Mouse (Mus musculus): ENCODE results near the gene Naga. TPM values are rescaled to one million over a fixed set of nuclear protein-coding genes. Genes with fewer than 3 reads are reported as not detected.
"Not testable (repeated sequence)": the region's sequence is repeated elsewhere in the genome, so short reads cannot be mapped to it uniquely, and the experiment has no call there.

The Naga gene
- total RNA-seq (2021), result 10 to 100 TPM; 25.4 to 32.2 TPM
- long read RNA-seq, experiment 1, transcript Naga-201 (10 exons, 1,913 nt), result major isoform, 5 of 9 reads
- long read RNA-seq, experiment 1, partial matches to known transcripts, result 1 of 9 reads
- long read RNA-seq, experiment 1, other reads (novel, unspliced or antisense), result 1 of 9 reads
- long read RNA-seq, experiment 2, transcript Naga-201 (10 exons, 1,913 nt), result major isoform, 10 of 15 reads
- long read RNA-seq, experiment 2, partial matches to known transcripts, result 3 of 15 reads
- long read RNA-seq, experiment 2, other reads (novel, unspliced or antisense), result 2 of 15 reads

DNA sequence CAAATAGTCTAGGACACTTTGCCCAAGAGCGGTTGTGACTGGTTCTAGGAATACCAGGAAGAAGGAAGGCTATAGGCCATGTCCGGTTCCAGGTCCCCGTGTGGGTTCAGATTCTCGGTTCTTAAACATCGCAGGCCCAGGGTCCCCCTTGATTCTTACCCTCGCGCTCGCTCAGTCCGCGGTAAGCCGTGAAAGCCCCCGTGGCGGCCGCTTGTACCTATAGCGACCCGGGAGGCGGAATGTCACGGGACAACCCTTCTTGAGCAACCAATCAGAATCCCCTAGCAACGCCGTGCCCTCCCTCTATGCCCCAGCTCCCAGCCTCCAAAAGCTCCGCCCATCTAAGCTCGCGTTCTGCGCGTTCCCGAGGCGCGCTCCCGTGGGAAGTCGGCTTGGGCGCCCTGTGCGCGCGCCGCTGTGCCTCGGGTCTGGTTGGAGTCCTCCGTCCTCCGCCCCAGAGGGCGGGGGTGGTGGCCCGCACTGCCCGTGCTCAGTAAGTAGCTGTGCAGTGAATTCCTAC is at the start of gene Naga, which contains the start of the genes Pheta2 and Smdt1:
TSS of gene Naga (minus strand) at position 333 of the 520 bp plus-strand sequence.
TSS of gene Pheta2 (plus strand) at position 350 of the 520 bp plus-strand sequence.
TSS of gene Smdt1 (plus strand) at position 367 of the 520 bp plus-strand sequence.
- DNase-seq, result peak; percentile 98 to 99

DNA sequence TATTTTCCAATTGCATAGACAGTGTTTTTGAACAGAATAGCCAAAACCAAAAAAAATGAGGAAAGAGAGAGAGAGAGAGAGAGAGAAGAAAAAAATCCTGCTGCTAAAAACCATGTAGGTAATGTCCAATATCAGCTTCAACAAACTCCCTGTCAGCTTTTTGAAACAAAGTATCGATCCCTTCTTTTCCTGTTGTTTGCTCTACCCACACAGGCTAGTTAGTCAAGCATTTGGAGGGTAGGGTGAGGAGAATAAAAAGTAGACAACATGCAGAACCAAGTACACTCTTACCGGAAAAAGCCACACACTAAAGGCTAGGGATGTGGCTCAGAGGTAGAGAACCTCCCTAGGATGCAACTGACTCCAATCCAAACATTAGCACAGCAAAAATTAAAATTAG is 47.0 kb upstream of the Naga start:
- no peak for DNase-seq

DNA sequence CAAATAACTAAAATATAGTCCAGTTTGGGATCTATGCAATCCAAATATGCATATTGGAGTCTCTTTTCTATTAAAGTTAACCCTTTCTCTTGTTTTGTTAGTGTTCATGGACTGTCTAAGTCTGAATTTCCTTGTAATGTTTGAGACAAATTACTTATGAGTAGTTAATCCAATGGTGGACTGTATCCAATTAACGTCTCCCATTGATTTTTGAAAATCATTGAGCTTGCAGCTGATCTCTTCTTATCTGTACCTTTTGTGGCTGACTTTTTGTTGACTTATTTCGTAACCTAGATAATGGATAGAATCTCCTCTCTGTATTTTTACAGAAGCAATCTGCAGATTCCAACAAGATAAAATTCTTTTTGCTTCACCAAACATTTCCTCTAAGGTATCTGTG is 43.7 kb upstream of the Naga start:
- DNase-seq, result no peak

DNA sequence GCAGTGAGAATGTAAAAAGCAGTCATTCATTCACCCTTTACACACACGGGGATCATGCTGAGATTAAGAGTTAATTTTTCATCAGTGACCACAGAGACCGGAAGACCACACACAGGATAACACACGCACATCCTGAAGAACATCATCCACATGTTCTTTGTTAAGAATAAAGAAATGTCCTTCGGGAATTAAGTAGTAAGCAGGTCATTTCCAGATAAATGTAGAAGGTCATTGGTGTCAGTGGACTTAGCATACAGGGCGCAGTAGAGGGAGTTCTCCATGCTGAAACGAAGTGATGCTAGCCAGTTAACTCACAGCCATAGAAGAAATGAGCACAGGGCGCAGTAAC is 42.0 kb upstream of the Naga start:
- no peak for DNase-seq

DNA sequence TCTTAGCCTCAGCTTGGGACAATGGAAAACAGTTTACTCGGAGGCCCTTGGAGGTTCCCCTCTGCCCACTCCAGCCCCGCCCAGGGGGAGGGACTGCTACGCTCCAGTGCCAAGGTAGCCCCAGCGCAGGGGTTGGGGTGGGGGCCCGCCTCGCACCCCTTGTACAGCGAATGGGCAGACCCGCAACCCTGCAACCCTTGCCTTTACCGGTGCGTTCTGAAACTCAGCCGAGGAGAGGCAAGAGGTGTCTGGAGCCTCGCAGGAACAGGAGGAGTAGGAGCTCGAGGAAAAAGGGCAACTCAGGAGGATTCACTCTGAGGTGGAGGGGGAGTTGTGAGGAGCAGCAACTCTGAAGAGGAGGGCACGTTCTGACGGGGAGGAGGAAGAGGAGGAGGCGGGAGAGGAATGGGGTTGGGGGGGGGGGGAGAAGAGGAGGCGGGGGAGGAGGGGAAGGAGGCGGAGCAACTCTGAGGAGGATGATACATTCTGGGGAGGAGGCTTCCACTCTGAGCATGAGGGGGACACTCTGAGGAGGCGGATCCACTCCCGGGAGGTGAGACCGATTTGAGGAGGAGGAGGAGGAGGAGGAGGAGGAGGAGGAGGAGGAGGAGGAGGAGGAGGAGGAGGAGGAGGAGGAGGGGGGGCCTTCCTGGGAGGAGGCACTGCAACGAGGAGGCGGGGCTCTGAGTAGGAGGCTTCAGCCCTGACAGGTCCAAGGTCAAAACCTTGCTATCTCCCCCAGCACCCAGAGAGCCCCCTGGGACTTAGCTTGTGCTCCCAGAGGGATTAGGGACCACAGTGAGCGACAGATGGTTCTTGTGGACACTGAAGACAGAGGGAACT is 41.4 kb upstream of the Naga start, which contains the start of gene Cyp2d22:
TSS of gene Cyp2d22 (minus strand) at position 390 of the 843 bp plus-strand sequence.
- peak; percentile 81 to 82 for DNase-seq

DNA sequence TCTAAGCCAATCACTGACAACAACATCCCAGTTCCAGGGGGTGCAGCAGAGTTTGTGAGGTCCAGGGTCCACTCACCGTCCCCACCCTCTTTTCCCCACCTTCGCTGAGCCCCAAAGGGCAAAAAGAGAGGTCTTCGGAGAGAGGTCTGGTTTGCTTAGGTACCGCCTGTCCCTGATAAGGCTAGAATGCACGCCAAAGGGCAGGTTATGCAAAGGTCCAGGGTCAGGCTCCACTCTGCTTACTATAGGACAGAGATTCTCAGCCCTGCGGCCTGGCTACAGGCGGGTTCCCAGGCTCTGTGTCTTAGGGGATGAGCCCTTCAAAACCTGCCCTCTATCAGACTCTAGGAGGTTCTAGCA is 40.8 kb upstream of the Naga start:
- no peak for DNase-seq

DNA sequence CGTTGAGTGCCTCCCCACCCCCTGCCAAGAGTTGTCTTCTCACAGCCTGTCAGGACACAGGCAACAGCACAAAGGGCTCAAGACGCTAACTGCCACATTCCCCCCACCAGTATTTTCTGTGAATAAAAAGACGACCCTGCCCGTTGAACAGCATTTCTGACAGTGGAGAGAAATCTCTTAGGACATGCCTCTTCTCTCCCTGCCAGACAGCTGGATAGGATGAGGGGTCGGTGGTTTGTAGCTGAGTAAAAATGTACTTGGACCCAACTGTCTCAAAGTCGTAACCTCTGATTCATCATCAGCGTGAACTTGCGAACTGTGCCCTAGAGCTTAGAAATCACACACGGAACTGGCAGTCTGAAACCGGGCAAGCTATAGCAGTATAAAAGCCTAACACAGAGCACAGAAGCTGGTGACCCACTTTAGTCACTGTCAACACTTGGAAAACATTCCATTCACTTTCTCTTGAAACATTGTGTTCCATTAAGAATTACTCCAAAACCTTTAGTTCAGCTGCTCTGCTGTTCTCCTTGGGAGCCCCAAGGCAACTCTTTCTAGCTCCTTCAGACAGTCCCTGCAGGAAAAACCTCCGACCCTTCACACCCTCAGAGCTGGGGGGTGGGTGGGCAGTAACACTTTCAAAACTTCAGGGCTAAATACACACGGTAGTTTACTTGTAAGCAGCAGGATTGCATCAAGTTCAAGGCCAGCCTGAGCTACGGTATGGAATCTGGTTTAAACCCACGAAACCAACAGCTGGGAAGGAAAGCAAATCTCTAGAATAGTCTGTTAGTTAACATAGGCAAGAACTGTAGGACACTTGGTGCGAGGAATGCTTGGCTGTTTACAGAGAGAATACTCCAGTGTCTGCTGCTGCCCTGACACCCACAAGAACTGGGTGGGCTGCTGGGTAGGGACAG is 39.8 kb upstream of the Naga start:
- DNase-seq, result peak; percentile 56 to 63

DNA sequence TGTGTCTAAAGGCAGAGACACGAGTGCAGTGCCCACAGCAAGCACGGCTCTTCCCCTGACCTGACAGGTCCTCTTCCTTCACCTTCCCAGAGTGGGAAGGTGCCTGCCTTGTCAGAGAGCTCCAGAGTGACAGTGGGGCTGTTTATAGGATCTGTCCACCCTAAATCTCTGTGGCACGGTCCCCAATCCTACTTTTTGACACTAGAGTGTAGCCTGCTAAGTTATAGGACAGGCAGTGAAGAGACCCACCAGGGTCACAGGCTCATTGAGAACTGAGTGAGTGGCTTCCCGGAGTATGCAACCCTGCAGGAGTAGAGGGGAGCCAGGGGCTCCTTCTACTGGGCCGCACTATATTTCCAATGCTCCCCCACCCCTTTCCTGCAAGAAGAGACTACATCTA is 39.0 kb upstream of the Naga start:
- DNase-seq, result no peak

DNA sequence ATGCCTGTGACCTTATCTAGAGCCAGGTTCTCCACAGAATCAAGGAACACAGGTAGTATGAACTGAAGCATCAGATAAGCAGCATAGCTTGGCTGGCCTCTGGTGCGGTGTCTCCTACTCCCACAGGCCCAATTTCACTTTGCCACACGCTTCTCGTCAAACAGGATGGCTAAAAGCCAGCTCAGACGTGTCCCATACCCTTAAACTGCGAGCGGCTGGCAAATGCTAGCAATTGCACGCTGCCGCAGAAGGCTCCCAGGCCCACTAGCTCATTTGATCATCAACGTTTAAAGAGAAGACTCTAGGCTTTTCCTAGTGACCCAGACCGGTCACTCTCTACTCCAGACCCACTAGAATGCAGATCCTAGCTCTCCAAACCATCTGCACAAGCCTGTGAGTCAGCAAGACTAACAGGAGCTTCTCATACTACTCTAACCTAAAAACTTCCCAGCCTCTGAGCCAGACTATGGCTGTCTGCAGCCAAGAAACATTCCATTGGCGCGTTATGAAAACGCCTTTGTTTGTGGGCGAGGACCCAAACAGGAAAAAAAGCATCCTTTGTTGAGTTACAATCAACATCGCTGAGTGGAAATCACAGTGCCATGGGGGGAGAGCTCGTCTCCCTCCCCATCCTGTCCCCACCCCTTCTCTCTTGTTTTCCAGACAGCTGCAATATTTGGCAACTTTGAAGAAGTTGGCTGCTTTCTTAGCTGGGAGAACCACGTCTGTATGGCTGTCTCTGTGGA is 37.8 kb upstream of the Naga start:
- peak; percentile 86 to 93 for DNase-seq

DNA sequence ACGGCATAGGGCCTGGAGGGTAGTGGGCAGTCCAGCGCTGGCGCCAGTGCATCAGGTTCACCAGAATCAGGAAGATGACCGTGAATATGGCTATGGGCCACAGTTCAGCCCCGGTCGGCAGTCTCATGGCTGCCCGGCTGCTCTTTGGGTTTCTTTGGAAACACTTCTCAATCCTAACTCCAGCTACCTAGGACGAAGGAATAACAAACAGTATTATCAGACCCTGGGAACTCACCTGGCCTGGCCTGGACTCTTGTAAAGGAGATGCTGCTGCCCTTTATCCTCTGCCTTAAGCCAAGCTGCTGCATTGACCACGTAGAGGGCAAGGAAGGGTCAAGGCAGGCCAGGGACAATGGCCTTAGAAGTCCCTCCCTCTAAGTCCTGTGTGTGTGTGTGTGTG is 37.1 kb upstream of the Naga start:
- DNase-seq, result peak in 1 of 2 experiments; percentile 19

DNA sequence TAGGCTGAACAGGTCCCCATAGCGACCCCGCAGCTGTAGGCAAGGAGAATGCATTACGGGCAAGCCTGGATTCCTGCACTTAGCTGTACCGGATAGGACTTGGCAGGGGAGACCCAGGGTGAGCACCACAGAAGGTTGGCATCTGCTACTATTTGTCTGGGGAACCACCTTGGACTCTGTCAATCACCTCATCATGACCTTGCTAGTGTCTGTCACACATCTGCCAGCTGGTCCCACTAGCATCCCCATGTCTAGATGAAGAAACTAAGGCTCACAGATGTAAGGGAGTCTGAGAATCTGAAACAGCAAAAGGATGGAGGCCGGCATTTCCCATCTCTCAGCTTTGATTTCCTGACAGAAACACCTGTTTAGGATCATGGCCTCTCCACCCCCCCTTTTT is 35.7 kb upstream of the Naga start:
- DNase-seq, result no peak

DNA sequence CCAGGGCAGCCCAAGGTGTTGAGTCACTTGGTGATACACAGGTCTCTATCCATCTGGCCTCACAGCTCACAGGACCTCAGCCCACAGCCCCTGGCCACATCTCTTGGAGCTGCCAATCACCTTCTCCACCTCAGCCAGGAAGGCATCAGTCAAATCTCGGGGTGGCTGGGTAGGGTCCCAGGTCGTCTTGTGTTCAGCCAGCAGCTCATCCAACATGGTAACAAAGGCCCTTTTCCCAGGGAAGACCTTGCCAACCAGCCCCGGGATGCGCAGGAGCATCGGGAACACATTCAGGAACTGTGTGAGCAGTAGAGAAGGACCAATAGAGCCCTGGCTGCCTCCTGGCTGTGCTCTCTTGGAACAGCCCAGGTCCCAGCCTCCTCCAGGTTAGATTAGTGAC is 34.3 kb upstream of the Naga start:
- peak in 1 of 2 experiments; percentile 5 for DNase-seq

DNA sequence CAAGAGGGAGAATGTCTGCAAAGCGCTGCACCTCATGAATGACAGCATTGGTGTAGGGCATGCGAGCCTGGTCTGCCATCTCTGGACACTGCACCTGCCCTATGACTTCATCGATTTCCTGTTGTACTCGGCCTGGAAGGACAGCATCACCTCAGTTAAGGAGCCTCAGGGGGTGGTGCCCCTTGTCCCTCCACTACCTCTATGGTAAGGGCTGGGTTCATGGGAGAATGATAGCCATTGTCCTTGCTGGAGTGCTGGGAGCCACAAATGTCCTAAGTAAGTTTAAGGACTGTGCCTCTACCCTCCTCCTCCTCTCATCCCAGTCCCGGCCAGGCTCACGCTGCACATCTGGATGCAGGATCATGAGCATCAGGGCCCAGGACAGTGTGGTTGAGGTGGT is 33.7 kb upstream of the Naga start:
- peak in 1 of 2 experiments; percentile 5 for DNase-seq

DNA sequence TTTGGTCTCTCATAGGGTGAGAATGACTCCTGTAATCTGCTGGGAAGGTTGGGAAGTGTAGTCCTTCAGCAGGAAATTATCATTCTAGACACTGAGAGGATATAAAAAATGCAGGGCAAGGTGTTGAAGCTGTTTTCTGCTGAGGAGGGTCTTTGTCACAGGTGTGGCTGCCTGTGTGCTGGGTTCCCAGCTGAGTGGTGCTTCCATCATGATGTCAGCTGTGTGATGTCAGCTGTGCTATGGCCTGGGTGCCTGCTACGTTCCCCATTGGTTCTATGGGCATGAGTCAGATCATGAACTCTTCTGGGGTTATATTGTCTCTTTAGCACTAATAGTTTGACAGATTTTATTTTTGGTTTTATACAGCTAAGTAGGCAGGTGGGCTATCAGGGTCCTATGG is 30.1 kb upstream of the Naga start:
- no peak for DNase-seq

DNA sequence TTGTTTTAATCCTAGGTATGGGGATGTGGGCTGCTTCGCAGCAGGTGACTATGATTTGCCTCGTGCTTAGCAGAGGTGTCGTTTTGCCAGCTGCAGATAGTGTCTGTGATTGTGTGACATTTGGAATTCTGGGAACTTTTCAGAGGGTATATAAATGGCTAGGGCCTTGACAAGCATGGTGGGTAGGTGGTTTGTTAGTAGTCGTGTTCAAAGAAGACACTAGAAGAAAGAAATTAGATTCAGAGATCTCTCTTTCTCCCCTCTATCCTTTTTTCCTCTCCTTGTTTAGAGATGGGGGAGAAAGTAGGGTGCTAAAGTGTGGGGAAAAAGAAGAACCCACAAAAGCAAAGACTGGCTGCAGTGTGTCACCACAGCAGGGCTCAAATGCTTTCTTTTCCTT is 29.4 kb upstream of the Naga start:
- DNase-seq, result no peak

DNA sequence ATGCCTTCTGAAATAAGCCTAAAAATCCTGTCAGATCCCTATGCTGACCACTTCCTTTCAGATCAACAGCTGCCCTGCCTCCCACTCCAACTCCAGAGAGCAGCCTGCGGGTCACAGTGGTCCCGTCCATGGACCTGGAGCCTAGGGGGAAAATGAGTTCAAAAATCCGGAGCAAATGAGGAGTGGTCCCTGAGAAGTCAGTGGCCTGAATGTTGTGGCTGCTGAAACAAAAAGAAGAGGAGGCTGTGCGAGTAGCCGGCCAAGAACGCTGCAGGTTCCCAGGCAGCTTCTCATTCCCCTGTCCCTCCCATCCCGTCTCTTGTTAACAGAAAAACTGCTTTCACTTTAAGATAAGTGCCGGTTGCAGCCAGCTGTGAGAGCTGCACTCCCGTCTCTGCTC is 25.8 kb upstream of the Naga start:
- not testable (repeated sequence) for DNase-seq

DNA sequence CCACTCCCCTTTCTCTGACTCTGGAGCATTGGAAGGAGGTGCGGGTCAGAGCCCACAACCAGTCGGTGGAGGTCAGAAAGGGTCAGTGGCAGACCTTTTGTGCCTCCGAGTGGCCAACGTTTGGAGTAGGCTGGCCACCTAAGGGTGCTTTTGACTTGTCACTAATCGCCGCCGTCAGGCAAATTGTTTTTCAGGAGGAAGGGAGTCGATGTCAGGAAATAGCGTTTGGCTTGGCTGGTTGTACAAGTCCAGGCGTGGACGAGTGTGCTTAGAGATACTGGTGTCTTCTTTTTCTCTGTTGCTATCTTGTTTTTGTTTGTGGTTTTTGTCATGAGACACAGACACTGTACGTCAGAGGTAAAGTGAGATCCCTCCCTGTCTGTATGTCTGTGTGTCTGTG is 25.1 kb upstream of the Naga start:
- not testable (repeated sequence) for DNase-seq

DNA sequence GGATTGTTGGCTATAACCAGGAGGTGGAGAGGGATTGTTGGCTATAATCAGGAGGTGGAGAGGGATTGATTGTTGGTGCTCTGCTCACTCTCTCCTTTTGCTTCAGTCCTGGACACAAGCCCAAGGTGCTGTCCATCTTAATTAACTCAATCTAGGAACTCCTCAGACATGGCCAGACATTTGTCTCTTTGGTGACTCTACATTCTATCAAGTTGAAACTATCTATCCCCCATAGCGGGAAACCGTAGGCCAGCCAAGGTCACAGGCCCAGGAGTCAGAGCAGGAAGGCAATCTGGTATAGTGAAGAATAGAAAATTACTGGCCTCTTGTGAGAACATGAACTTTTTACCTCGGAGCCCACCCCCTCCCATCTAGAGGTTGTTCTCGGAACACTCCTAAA is 23.5 kb upstream of the Naga start:
- peak in 1 of 2 experiments; percentile 36 for DNase-seq

DNA sequence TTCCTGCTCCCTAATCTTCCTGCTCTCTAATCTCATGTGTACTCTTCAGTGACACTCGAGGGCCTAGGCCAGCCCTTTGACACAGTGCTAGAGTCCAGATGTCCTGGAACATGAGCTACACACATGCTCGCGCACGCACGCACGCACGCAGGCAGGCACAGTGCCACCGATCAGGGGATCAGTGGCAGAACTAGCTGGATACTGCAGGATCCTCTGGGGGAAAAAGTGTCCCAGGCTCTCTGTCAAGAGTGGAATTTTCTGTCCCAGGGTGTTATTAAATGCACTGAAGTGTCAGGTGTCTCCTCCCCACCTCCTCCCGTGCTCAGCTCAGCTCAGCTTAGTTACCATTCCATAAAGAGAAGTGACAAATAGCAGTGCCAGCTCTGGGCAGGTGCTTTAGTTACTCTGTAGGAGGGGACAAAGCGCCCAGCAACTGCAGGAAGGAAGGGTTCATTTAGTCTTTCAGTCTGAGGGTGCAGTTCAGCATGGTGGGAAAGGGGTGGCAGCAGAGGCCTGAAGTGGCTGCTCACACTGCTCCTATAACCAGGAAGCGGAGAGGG is 22.8 kb upstream of the Naga start:
- no peak for DNase-seq

DNA sequence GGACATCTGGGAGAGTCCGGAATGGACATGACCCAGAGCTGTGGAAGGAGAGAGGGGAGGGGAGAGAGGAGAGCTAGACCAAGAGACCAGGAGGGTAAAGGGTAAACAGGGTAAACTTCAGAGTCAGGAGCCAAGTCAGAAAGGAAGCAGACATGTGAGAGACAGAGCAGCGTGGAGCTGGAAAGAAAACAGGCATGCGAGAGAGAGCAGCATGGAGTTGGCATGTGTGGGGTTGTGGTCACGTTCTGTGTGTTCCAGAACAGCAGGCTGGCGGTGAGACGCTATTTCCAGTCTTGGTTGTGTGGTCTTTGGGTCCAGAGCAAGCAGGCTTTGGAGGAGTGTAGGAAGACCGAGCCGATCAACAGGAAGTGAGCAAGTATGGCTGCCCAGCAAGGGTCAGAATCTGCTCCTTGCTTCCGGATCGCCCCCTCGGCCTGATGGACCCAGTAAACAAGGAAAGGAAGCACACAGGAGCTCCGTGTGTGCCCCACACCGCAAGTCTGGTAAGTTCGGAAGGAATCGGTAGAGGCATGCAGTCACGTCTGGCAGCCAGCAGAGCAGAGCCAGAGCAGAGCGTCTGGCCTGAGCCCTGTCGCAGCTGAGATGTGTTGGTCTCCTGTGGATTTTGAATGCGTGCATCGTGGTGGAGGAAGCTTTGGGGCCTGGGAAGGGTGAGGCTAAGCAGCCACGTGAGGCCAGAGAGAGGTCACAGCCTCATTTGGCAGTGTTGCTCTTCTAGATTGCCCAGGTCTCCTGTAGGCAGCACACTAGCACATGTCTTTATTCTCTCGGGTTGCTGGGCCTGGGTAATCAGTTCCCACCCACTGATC is 19.9 kb upstream of the Naga start:
- peak; percentile 55 to 64 for DNase-seq
